Mouse (Mus musculus) E14TG2a.4 (cell line): ENCODE data around the gene Psmc3ip.

ENCODE experiments used
- CTCF ChIP-seq: conservative IDR thresholded peaks from 2 replicates; pipeline ENCODE4 v1.5.1; 2014; ENCODE audit warnings: low read length
- NANOG ChIP-seq: IDR thresholded peaks from 2 replicates; pipeline ENCODE4 v1.6.1; 2014; ENCODE audit warnings: borderline replicate concordance, low read length, mixed read lengths
- POU5F1 ChIP-seq: IDR thresholded peaks from 2 replicates; pipeline ENCODE4 v1.6.1; 2014; ENCODE audit warnings: low read length, borderline replicate concordance

DNA sequence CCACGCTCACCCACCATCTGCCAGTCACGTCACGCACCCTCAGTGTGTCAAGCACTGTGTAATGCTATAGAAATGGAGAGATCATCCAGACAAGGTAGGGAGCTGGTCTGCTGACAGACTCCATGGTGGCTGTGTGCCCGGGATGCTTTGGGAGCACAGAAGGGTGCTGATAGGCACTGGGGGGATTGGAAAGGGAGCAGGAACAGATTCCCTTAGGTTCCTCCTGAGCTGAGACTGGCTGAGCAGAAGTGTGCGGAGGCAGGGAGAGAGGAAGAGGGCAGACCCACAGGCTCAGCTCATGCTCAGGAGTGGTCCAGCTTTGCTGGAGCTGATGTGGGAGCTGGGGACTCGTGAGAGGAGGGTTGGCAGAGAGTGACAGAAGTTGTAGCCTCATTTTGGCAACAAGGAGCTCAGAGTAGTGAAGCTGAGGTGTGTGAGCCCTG is 44.2 kb downstream of the Psmc3ip start:
- no peak for TF ChIP-seq CTCF
- no peak for TF ChIP-seq NANOG
- TF ChIP-seq POU5F1, result no peak
